Mouse (Mus musculus) heart, embryonic 15.5 days (tissue): ENCODE measurements around the gene Acap2. TPM values are rescaled to one million over a fixed set of nuclear protein-coding genes. Genes with fewer than 3 reads are reported as not detected.

ENCODE experiments used
- ATAC-seq: fragments of 200-750 bp; cut with Nextera tagmentation; replicated peaks from 2 replicates; pipeline ENCODE4 v1.8.0; 2017; ENCODE audit warnings: low read depth, moderate TSS enrichment; ENCODE audit not compliant: insufficient number of reproducible peaks, insufficient read depth, low FRiP score
- H3K27ac ChIP-seq: fragments of 300-500 bp; sonication (generic); 2 replicates; pipeline ENCODE4 v1.5.1; 2015; ENCODE audit warnings: mild to moderate bottlenecking, inconsistent platforms
- H3K27me3 ChIP-seq: fragments of 300-500 bp; sonication (generic); 2 replicates; pipeline ENCODE4 v1.6.1; 2015; ENCODE audit warnings: inconsistent platforms
- H3K36me3 ChIP-seq: fragments of 300-500 bp; sonication (generic); 2 replicates; pipeline ENCODE4 v1.6.1; 2015; ENCODE audit warnings: mild to moderate bottlenecking, inconsistent platforms
- H3K4me1 ChIP-seq: fragments of 300-500 bp; sonication (generic); replicated peaks from 2 replicates; pipeline ENCODE4 v1.6.1; 2015; ENCODE audit warnings: inconsistent platforms
- H3K4me2 ChIP-seq: fragments of 300-500 bp; sonication (generic); 2 replicates; pipeline ENCODE4 v1.6.1; 2015; ENCODE audit warnings: inconsistent platforms, mild to moderate bottlenecking, moderate library complexity
- H3K4me3 ChIP-seq: fragments of 300-500 bp; sonication (generic); 2 replicates; pipeline ENCODE4 v1.5.1; 2015; ENCODE audit warnings: mild to moderate bottlenecking, inconsistent platforms
- H3K9ac ChIP-seq: fragments of 300-500 bp; sonication (generic); 2 replicates; pipeline ENCODE4 v1.6.1; 2015; ENCODE audit warnings: mild to moderate bottlenecking, inconsistent platforms
- H3K9me3 ChIP-seq: fragments of 300-500 bp; sonication (generic); replicated peaks from 2 replicates; pipeline ENCODE4 v1.6.1; 2016; ENCODE audit warnings: inconsistent platforms
- WGBS: fragments of 180-500 bp; shearing (Covaris S2); methylation state at CpG from one replicate; pipeline ENCODE4 v1.1.7; 2015; ENCODE audit warnings: mixed read lengths; 5-methylcytosine and 5-hydroxymethylcytosine counted together
- polyA plus RNA-seq: library from polyadenylated mRNA; unstranded; fragments of >200 nt; fragmentation: Nextera tagmentation; extraction: Ambion mirVana; gene quantifications from 2 replicates; pipeline ENCODE4 v1.2.1, GENCODE M21; 2015

The Acap2 gene
- polyA plus RNA-seq, 1 experiment from 2014 or later: 10.6 TPM

GRCm38 (mm10) chr16:31233541-31234339 is 32.7 kb upstream of the Acap2 start:
- peak overlapping the region; percentile 56 for H3K27ac ChIP-seq
- no peak for ATAC-seq
- peak overlapping the region; percentile 61 for H3K4me2 ChIP-seq
- no peaks in the 10 kb centered on the region for H3K27me3 ChIP-seq
- H3K4me3 ChIP-seq: peak overlapping the region; percentile 31
- no peak overlapping the region for H3K9ac ChIP-seq
- WGBS: 10% methylated on average over 20 of the region's 20 CpGs
- H3K4me1 ChIP-seq: peaks cover 20% of the 10 kb centered on the region
- no peaks in the 10 kb centered on the region for H3K9me3 ChIP-seq
- H3K36me3 ChIP-seq: no peaks in the 10 kb centered on the region

GRCm38 (mm10) chr16:31233167-31233498 is 32.1 kb upstream of the Acap2 start:
- Histone ChIP-seq H3K4me1 (peaks cover 20% of the 10 kb centered on the region), H3K9ac (no peak overlapping the region), H3K36me3 (no peaks in the 10 kb centered on the region), H3K9me3 (no peaks in the 10 kb centered on the region), H3K4me2 (peak overlapping the region; percentile 61), H3K4me3 (peak overlapping the region; percentile 31), H3K27ac (no peak overlapping the region), H3K27me3 (no peaks in the 10 kb centered on the region)
- ATAC-seq: no peak
- WGBS: 9% methylated on average over 4 of the region's 4 CpGs

- H3K27ac ChIP-seq: no peak overlapping the region
- H3K4me3 ChIP-seq: no peak overlapping the region
- WGBS: 63% methylated on average over 5 of the region's 5 CpGs
- H3K9me3 ChIP-seq: no peaks in the 10 kb centered on the region
- no peaks in the 10 kb centered on the region for H3K27me3 ChIP-seq
- no peak for ATAC-seq
- peaks cover 20% of the 10 kb centered on the region for H3K4me1 ChIP-seq
- no peaks in the 10 kb centered on the region for H3K36me3 ChIP-seq
- H3K9ac ChIP-seq: no peak overlapping the region
- no peak overlapping the region for H3K4me2 ChIP-seq
These were observed 31.6 kb upstream of the Acap2 start for GRCm38 (mm10) chr16:31232491-31233166.

GRCm38 (mm10) chr16:31231591-31231990 is 30.5 kb upstream of the Acap2 start:
- ATAC-seq: no peak
- Histone ChIP-seq H3K4me3 (no peak overlapping the region), H3K36me3 (no peaks in the 10 kb centered on the region), H3K27me3 (no peaks in the 10 kb centered on the region), H3K9ac (no peak overlapping the region), H3K4me2 (no peak overlapping the region), H3K27ac (no peak overlapping the region), H3K4me1 (peaks cover 20% of the 10 kb centered on the region), H3K9me3 (no peaks in the 10 kb centered on the region)
- WGBS: 80% methylated on average over 5 of the region's 5 CpGs

GRCm38 (mm10) chr16:31227746-31228145 is 26.7 kb upstream of the Acap2 start:
- WGBS: 91% methylated on average over 1 of the region's 1 CpGs
- Histone ChIP-seq H3K4me2 (no peak overlapping the region), H3K4me1 (no peaks in the 10 kb centered on the region), H3K4me3 (no peak overlapping the region), H3K9me3 (no peaks in the 10 kb centered on the region), H3K27me3 (no peaks in the 10 kb centered on the region), H3K36me3 (no peaks in the 10 kb centered on the region), H3K9ac (no peak overlapping the region), H3K27ac (no peak overlapping the region)
- no peak for ATAC-seq

- H3K9me3 ChIP-seq: no peaks in the 10 kb centered on the region
- no peak overlapping the region for H3K4me2 ChIP-seq
- no peaks in the 10 kb centered on the region for H3K36me3 ChIP-seq
- H3K27me3 ChIP-seq: no peaks in the 10 kb centered on the region
- H3K27ac ChIP-seq: no peak overlapping the region
- no peak overlapping the region for H3K4me3 ChIP-seq
- H3K4me1 ChIP-seq: no peaks in the 10 kb centered on the region
- WGBS: 85% methylated on average over 4 of the region's 4 CpGs
- no peak overlapping the region for H3K9ac ChIP-seq
- no peak for ATAC-seq
These were observed 14.2 kb upstream of the Acap2 start for GRCm38 (mm10) chr16:31215271-31215670.

GRCm38 (mm10) chr16:31213463-31213862 is 12.4 kb upstream of the Acap2 start:
- WGBS: 90% methylated on average over 6 of the region's 6 CpGs

GRCm38 (mm10) chr16:31211503-31211902 is 10.5 kb upstream of the Acap2 start:
- no peak overlapping the region for H3K27ac ChIP-seq
- H3K4me3 ChIP-seq: no peak overlapping the region
- WGBS: 70% methylated on average over 9 of the region's 9 CpGs

More at GRCm38 (mm10) chr16:31213463-31213862, 12.4 kb upstream of the Acap2 start:
- no peak overlapping the region for H3K4me3 ChIP-seq
- no peaks in the 10 kb centered on the region for H3K9me3 ChIP-seq
- no peak for ATAC-seq
- no peak overlapping the region for H3K9ac ChIP-seq
- no peak overlapping the region for H3K27ac ChIP-seq
- no peaks in the 10 kb centered on the region for H3K36me3 ChIP-seq
- no peaks in the 10 kb centered on the region for H3K27me3 ChIP-seq
- H3K4me1 ChIP-seq: peaks cover 5% of the 10 kb centered on the region
- H3K4me2 ChIP-seq: no peak overlapping the region

GRCm38 (mm10) chr16:31210453-31210852 is 9.4 kb upstream of the Acap2 start:
- Histone ChIP-seq H3K4me3 (no peak overlapping the region), H3K9me3 (no peaks in the 10 kb centered on the region), H3K36me3 (no peaks in the 10 kb centered on the region), H3K9ac (no peak overlapping the region), H3K4me2 (no peak overlapping the region), H3K27me3 (no peaks in the 10 kb centered on the region), H3K27ac (no peak overlapping the region), H3K4me1 (peaks cover 5% of the 10 kb centered on the region)
- 49% methylated on average over 4 of the region's 4 CpGs for WGBS
- ATAC-seq: no peak

More at GRCm38 (mm10) chr16:31211503-31211902, 10.5 kb upstream of the Acap2 start:
- H3K36me3 ChIP-seq: no peaks in the 10 kb centered on the region
- no peaks in the 10 kb centered on the region for H3K9me3 ChIP-seq
- no peaks in the 10 kb centered on the region for H3K27me3 ChIP-seq
- ATAC-seq: no peak
- H3K4me1 ChIP-seq: peaks cover 5% of the 10 kb centered on the region
- no peak overlapping the region for H3K4me2 ChIP-seq
- no peak overlapping the region for H3K9ac ChIP-seq

GRCm38 (mm10) chr16:31209911-31210310 is 8.9 kb upstream of the Acap2 start:
- no peak overlapping the region for H3K4me3 ChIP-seq
- H3K4me1 ChIP-seq: peaks cover 5% of the 10 kb centered on the region
- H3K36me3 ChIP-seq: no peaks in the 10 kb centered on the region
- H3K27me3 ChIP-seq: no peaks in the 10 kb centered on the region
- no peak for ATAC-seq
- no peak overlapping the region for H3K4me2 ChIP-seq
- 54% methylated on average over 5 of the region's 5 CpGs for WGBS
- no peaks in the 10 kb centered on the region for H3K9me3 ChIP-seq
- no peak overlapping the region for H3K9ac ChIP-seq
- H3K27ac ChIP-seq: no peak overlapping the region

- no peaks in the 10 kb centered on the region for H3K27me3 ChIP-seq
- no peaks in the 10 kb centered on the region for H3K9me3 ChIP-seq
- peaks cover 8% of the 10 kb centered on the region for H3K4me1 ChIP-seq
- no peaks in the 10 kb centered on the region for H3K36me3 ChIP-seq
- H3K4me3 ChIP-seq: no peak overlapping the region
- H3K4me2 ChIP-seq: no peak overlapping the region
- no peak for ATAC-seq
- H3K27ac ChIP-seq: no peak overlapping the region
- no peak overlapping the region for H3K9ac ChIP-seq
- WGBS: 84% methylated on average over 7 of the region's 7 CpGs
These were observed 4.7 kb upstream of the Acap2 start for GRCm38 (mm10) chr16:31205726-31206125.

- Histone ChIP-seq H3K36me3 (no peaks in the 10 kb centered on the region), H3K27ac (no peak overlapping the region), H3K4me3 (no peak overlapping the region), H3K4me1 (peaks cover 8% of the 10 kb centered on the region), H3K4me2 (no peak overlapping the region), H3K9me3 (no peaks in the 10 kb centered on the region), H3K9ac (no peak overlapping the region), H3K27me3 (no peaks in the 10 kb centered on the region)
- no peak for ATAC-seq
- WGBS: 91% methylated on average over 8 of the region's 8 CpGs
These were observed 4.1 kb upstream of the Acap2 start for GRCm38 (mm10) chr16:31205187-31205586.
